Mouse (Mus musculus) kidney, embryonic 16.5 days (tissue): ENCODE measurements around the gene Gm8871. TPM values are rescaled to one million over a fixed set of nuclear protein-coding genes. Genes with fewer than 3 reads are reported as not detected.
"Not testable (repeated sequence)": the region's sequence is repeated elsewhere in the genome, so short reads cannot be mapped to it uniquely, and the experiment has no call there.

Source experiments
- ATAC-seq: fragments of 200-750 bp; cut with Nextera tagmentation; 2 replicates; pipeline ENCODE4 v1.8.0; 2017; ENCODE audit warnings: moderate TSS enrichment; ENCODE audit not compliant: low FRiP score, low TSS enrichment
- H3K27ac ChIP-seq: fragments of 300-500 bp; sonication (generic); 2 replicates; pipeline ENCODE4 v1.5.1; 2014; ENCODE audit warnings: low read length
- H3K27me3 ChIP-seq: fragments of 300-500 bp; sonication (generic); 2 replicates; pipeline ENCODE4 v1.6.1; 2014; ENCODE audit warnings: low read length, control low read depth, mixed read lengths; ENCODE audit not compliant: insufficient read depth
- H3K36me3 ChIP-seq: fragments of 300-500 bp; sonication (generic); 2 replicates; pipeline ENCODE4 v1.6.1; 2014; ENCODE audit warnings: low read length, control low read depth, mixed read lengths; ENCODE audit not compliant: insufficient read depth
- H3K4me1 ChIP-seq: fragments of 300-500 bp; sonication (generic); 2 replicates; pipeline ENCODE4 v1.6.1; 2014; ENCODE audit warnings: low read length, control low read depth, mixed read lengths; ENCODE audit not compliant: insufficient read depth
- H3K4me2 ChIP-seq: fragments of 300-500 bp; sonication (generic); replicated peaks from 2 replicates; pipeline ENCODE4 v1.6.1; 2014; ENCODE audit warnings: low read depth, low read length
- H3K4me3 ChIP-seq: fragments of 300-500 bp; sonication (generic); 2 replicates; pipeline ENCODE4 v1.5.1; 2014; ENCODE audit warnings: mild to moderate bottlenecking, low read length
- H3K9ac ChIP-seq: fragments of 300-500 bp; sonication (generic); replicated peaks from 2 replicates; pipeline ENCODE4 v1.6.1; 2014; ENCODE audit warnings: low read length
- H3K9me3 ChIP-seq: fragments of 300-500 bp; sonication (generic); 2 replicates; pipeline ENCODE4 v1.6.1; 2016; ENCODE audit warnings: low read length, control low read depth
- WGBS: fragments of 180-500 bp; shearing (Covaris S2); extraction: QIAGEN DNeasy Blood & Tissue Kit; methylation state at CpG from one replicate; pipeline ENCODE4 v1.1.7; 2014; 5-methylcytosine and 5-hydroxymethylcytosine counted together
- polyA plus RNA-seq: library from polyadenylated mRNA; unstranded; fragments of >200 nt; fragmentation: Nextera tagmentation; extraction: Ambion mirVana; gene quantifications from 2 replicates; pipeline ENCODE4 v1.2.1, GENCODE M21; 2015

Gene Gm8871
- polyA plus RNA-seq, result not detected in 2 replicates

- WGBS, result 71% methylated on average over 1 of the region's 3 CpGs
Measured at GRCm38 (mm10) chr5:10947505-10947904, at the start of gene Gm8871, which contains the start of gene Gm8857. TSS of gene Gm8871 (plus strand) at chr5:10947805. TSS of gene Gm8857 (plus strand) at chr5:10947807.

GRCm38 (mm10) chr5:10953512-10953911 is 5.9 kb downstream of the Gm8871 start:
- H3K27me3 ChIP-seq, H3K27ac ChIP-seq, H3K4me1 ChIP-seq, H3K9me3 ChIP-seq, H3K4me2 ChIP-seq, H3K9ac ChIP-seq, ATAC-seq, H3K36me3 ChIP-seq, H3K4me3 ChIP-seq: not testable (repeated sequence)
- WGBS, result 85% methylated on average over 2 of the region's 2 CpGs

More at GRCm38 (mm10) chr5:10947505-10947904, at the start of gene Gm8871, which contains the start of gene Gm8857:
- H3K9ac ChIP-seq, H3K27me3 ChIP-seq, ATAC-seq, H3K9me3 ChIP-seq, H3K4me2 ChIP-seq, H3K36me3 ChIP-seq, H3K4me3 ChIP-seq, H3K4me1 ChIP-seq, H3K27ac ChIP-seq: not testable (repeated sequence)

GRCm38 (mm10) chr5:10958057-10958456 is 10.5 kb downstream of the Gm8871 start:
- H3K27ac ChIP-seq, H3K27me3 ChIP-seq, H3K4me1 ChIP-seq, H3K9me3 ChIP-seq, H3K4me2 ChIP-seq, H3K36me3 ChIP-seq, ATAC-seq, H3K4me3 ChIP-seq, H3K9ac ChIP-seq: not testable (repeated sequence)
- 86% methylated on average over 5 of the region's 8 CpGs for WGBS

Other genes starting within 250 kb of the Gm8871 start
- gene Gm8857, start within 50 bp of the Gm8871 start, polyA plus RNA-seq, result not detected in 2 replicates
- not detected in 2 replicates for gene Gm8879, start 179.8 kb downstream of the Gm8871 start, polyA plus RNA-seq
- gene Gm5861, start 235.3 kb downstream of the Gm8871 start, polyA plus RNA-seq, result not detected in 2 replicates